Mouse (Mus musculus) ES-Bruce4 (cell line): ENCODE data around the gene Ssu2.

ENCODE experiments used
- EP300 ChIP-seq: IDR thresholded peaks from 2 replicates; pipeline ENCODE4 v1.6.1; 2011; ENCODE audit warnings: low read depth, low read length; ENCODE audit not compliant: insufficient read depth
- POLR2A ChIP-seq: IDR thresholded peaks from one replicate; pipeline ENCODE4 v1.8.1; 2011; ENCODE audit warnings: low read length; ENCODE audit not compliant: insufficient read depth

GRCm38 (mm10) chr6:112320679-112321078 lies 67.1 kb downstream of the Ssu2 start:
- no peak for TF ChIP-seq EP300
- no peak for TF ChIP-seq POLR2A
